15 mouse cellular contexts compared by ENCODE assay signal in genomic region chr12:83000033-83000570, GRCm38 (mm10).
DNase-seq lines count a peak whose midpoint lies in the region; ATAC-seq and TF ChIP-seq lines count a peak whose summit lies in the region.
"Had no signal": no experiment of that assay in that cellular context is flagged by ENCODE, and none has a peak within 500 bp of the region (broad histone marks: within the 10 kb centered on the region; RNA-seq: fewer than 3 reads in every experiment).

No protein-coding gene starts in this region.

- no peaks in the 10 kb centered on the region; the same call in 1 of the 2 replicates for H3K27me3 ChIP-seq in cerebellum, adult 2 months (ENCODE audit: control insufficient read depth, insufficient read depth, low read length)
- H3K27me3 ChIP-seq in kidney, embryonic 16.5 days (ENCODE audit: insufficient read depth, low read length): no peaks in the 10 kb centered on the region

- peak; percentile 35 to 53 for DNase-seq in cerebellum, adult 2 months
- DNase-seq in cerebellum, adult 11-12 months: no peak
- DNase-seq in layer of hippocampus, postnatal 10 days (ENCODE audit: low spot score in 2 of 2): peak; percentile 34 to 41
- DNase-seq in layer of hippocampus, postnatal 36 days: no peak
- DNase-seq in gastrocnemius, adult 8-10 months (ENCODE audit: low spot score in 2 of 2): peak; percentile 18 to 40
- peak; percentile 38 to 60 for DNase-seq in heart, postnatal 36 days
- DNase-seq in embryo, embryonic 11 days: no peak
- DNase-seq: B cell, adult 2 months; kidney, adult 8-10 months; left cerebral cortex, postnatal 4 days; lung, adult 18-20 months had no signal

- no peaks in the 10 kb centered on the region for H3K36me3 ChIP-seq in kidney, embryonic 16.5 days (ENCODE audit: insufficient read depth, low read length)
- H3K36me3 ChIP-seq: G1E had no signal

- ATAC-seq in kidney, embryonic 16.5 days (ENCODE audit: low FRiP score, low TSS enrichment): no peak
- ATAC-seq: activated CD4-positive, CD25-positive, alpha-beta regulatory T cell, adult 4 months had no signal

- no peak overlapping the region for H3K9ac ChIP-seq in kidney, embryonic 16.5 days (replicated peaks; ENCODE audit: low read length)
- H3K9ac ChIP-seq: hindbrain, embryonic 14.5 days had no signal

- peaks cover 3% of the 10 kb centered on the region; the same call in 1 of the 2 replicates for H3K4me1 ChIP-seq in cerebellum, adult 2 months (ENCODE audit: control insufficient read depth, insufficient read depth, low read length)
- H3K4me1 ChIP-seq in kidney, embryonic 16.5 days (ENCODE audit: insufficient read depth, low read length): 0 out of 2 replicates have a peak, but pooled peaks cover 4% of the 10 kb centered on the region

- no peaks in the 10 kb centered on the region for H3K9me3 ChIP-seq in kidney, embryonic 16.5 days (ENCODE audit: low read length)
- H3K9me3 ChIP-seq: G1E had no signal

- TF ChIP-seq POLR2A in cerebellum, adult 2 months (IDR thresholded peaks at IDR 0.05; ENCODE audit: borderline replicate concordance, insufficient read depth, low read length): no peak

- H3K4me2 ChIP-seq in kidney, embryonic 16.5 days (replicated peaks; ENCODE audit: low read depth, low read length): no peak overlapping the region
- H3K4me2 ChIP-seq: hindbrain, embryonic 14.5 days had no signal

- no peak overlapping the region for H3K4me3 ChIP-seq in cerebellum, adult 2 months (replicated peaks; ENCODE audit: insufficient read depth, low read depth, low read length)
- no peak overlapping the region for H3K4me3 ChIP-seq in kidney, embryonic 16.5 days (ENCODE audit: low read length)

- 13% methylated on average over 11 of the region's 11 CpGs for WGBS in cerebellum, adult 2 months
- 86% methylated on average over 11 of the region's 11 CpGs for WGBS in kidney, embryonic 16.5 days

- H3K27ac ChIP-seq in cerebellum, adult 2 months (ENCODE audit: insufficient read depth, low read length): no peak overlapping the region
- no peak overlapping the region for H3K27ac ChIP-seq in kidney, embryonic 16.5 days (ENCODE audit: low read length)
- H3K27ac ChIP-seq: hindbrain, embryonic 14.5 days had no signal

- intact Hi-C loops in heart, postnatal 36 days (cut with DNase I): no loop called here

- TF ChIP-seq CTCF in cerebellum, adult 2 months (IDR thresholded peaks at IDR 0.05; ENCODE audit: borderline replicate concordance, insufficient read depth, low read depth, low read length): no peak

Comparison
In these comparisons a context has a peak if more than half of its experiments do, and no peak if none do; other contexts are left out.
1. DNase-seq: peak in cerebellum, adult 2 months (2 of 2), layer of hippocampus, postnatal 10 days (2 of 2), gastrocnemius, adult 8-10 months (2 of 2) and heart, postnatal 36 days (2 of 2); none in cerebellum, adult 11-12 months (single experiment), layer of hippocampus, postnatal 36 days (0 of 2) and embryo, embryonic 11 days (single experiment).